Mouse (Mus musculus) liver, embryonic 11.5 days (tissue): ENCODE results near the gene Mthfsd. TPM values are rescaled to one million over a fixed set of nuclear protein-coding genes. Genes with fewer than 3 reads are reported as not detected.

Source experiments
- ATAC-seq: fragments of 200-750 bp; cut with Nextera tagmentation; replicated peaks from 2 replicates; pipeline ENCODE4 v1.8.0; 2017; ENCODE audit warnings: moderate number of reproducible peaks, mild to moderate bottlenecking, moderate TSS enrichment, moderate library complexity; ENCODE audit not compliant: low FRiP score
- DNase-seq: peaks from one replicate; pipeline ENCODE4 v3.0.0-alpha.2; 2017; ENCODE audit warnings: low spot score
- H3K27ac ChIP-seq: fragments of 300-500 bp; sonication (generic); 2 replicates; pipeline ENCODE4 v1.5.1; 2014; ENCODE audit warnings: mild to moderate bottlenecking, low read depth, low read length, control low read depth
- H3K27me3 ChIP-seq: fragments of 300-500 bp; sonication (generic); replicated peaks from 2 replicates; pipeline ENCODE4 v1.6.1; 2014; ENCODE audit warnings: low read length, mixed read lengths; ENCODE audit not compliant: control insufficient read depth, insufficient read depth
- H3K36me3 ChIP-seq: fragments of 300-500 bp; sonication (generic); 2 replicates; pipeline ENCODE4 v1.6.1; 2014; ENCODE audit warnings: mild to moderate bottlenecking, low read length, moderate library complexity, mixed read lengths; ENCODE audit not compliant: control insufficient read depth, insufficient read depth
- H3K4me1 ChIP-seq: fragments of 300-500 bp; sonication (generic); replicated peaks from 2 replicates; pipeline ENCODE4 v1.6.1; 2014; ENCODE audit warnings: low read length, mixed read lengths; ENCODE audit not compliant: control insufficient read depth, insufficient read depth
- H3K4me2 ChIP-seq: fragments of 300-500 bp; sonication (generic); 2 replicates; pipeline ENCODE4 v1.6.1; 2014; ENCODE audit warnings: mild to moderate bottlenecking, control low read depth, moderate library complexity
- H3K4me3 ChIP-seq: fragments of 300-500 bp; sonication (generic); 2 replicates; pipeline ENCODE4 v1.5.1; 2014; ENCODE audit warnings: low read depth, low read length, control low read depth
- H3K9ac ChIP-seq: fragments of 300-500 bp; sonication (generic); 2 replicates; pipeline ENCODE4 v1.6.1; 2014; ENCODE audit warnings: low read depth, low read length, control low read depth
- H3K9me3 ChIP-seq: fragments of 300-500 bp; sonication (generic); 2 replicates; pipeline ENCODE4 v1.6.1; 2016; ENCODE audit warnings: low read length, inconsistent platforms, mixed read lengths; ENCODE audit not compliant: control insufficient read depth
- WGBS: fragments of 180-500 bp; shearing (Covaris S2); extraction: QIAGEN DNeasy Blood & Tissue Kit; methylation state at CpG from one replicate; pipeline ENCODE4 v1.1.7; 2014; 5-methylcytosine and 5-hydroxymethylcytosine counted together
- polyA plus RNA-seq: library from polyadenylated mRNA; unstranded; fragments of >200 nt; fragmentation: Nextera tagmentation; extraction: Ambion mirVana; gene quantifications from 2 replicates; pipeline ENCODE4 v1.2.1, GENCODE M21; 2014

Mthfsd gene
- polyA plus RNA-seq, 1 experiment from 2014 or later: 48.1 TPM

DNA sequence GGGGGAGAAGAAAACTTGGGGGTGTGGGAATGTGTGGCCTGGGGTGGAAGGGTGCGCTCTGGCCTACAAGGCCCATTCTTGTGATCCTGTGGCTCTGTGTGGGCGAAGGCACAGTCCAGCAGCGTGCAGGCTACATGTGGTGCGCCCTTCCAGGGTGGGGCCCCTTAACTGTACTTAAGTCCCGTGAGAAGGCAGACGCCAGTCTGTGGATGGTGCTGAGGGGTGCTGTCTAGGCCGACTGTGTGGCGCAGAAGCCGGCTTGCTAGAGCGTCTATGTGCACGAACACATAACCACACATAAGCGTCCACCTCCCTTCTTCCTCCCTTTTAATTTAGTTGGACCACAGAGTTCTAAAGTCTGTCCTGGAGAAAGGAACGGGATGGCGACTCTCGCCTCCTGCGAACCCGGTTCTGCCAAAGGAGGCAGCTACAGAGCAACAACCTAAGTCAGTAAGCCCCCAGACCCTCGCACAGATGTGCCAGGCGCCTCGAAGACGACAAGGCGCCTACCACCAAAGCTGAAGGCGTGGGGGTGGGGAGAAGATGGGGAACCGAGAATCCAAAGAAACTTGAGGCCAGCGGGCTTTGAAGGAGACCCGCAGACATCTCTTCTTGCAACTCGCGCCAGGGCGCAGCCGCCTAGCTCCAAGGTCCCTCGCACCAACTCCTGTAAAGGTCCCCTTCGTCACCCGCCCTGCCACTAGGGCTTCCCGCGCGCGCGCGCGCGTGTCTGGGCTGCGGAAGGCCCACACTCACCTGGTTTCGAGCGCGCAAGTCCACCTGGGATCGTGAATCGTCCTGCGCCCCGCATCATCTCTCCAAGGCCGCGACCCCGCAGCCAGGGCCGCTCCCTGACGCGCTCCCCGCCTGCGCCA, 25.7 kb downstream of the Mthfsd start:
- peaks cover 99% of the 10 kb centered on the region for H3K27me3 ChIP-seq
- DNase-seq (no peak), ATAC-seq (no peak)
- 2% methylated on average over 57 of the region's 57 CpGs for WGBS
- H3K4me3 ChIP-seq: peak overlapping the region; percentile 57
- no peaks in the 10 kb centered on the region for H3K9me3 ChIP-seq
- H3K36me3 ChIP-seq: no peaks in the 10 kb centered on the region
- peak overlapping the region; percentile 49 for H3K9ac ChIP-seq
- H3K4me1 ChIP-seq: peaks cover 2% of the 10 kb centered on the region; the same call in 1 of the 2 replicates
- H3K27ac ChIP-seq: peak overlapping the region; percentile 82
- H3K4me2 ChIP-seq: peak overlapping the region; percentile 65

GRCm38 (mm10) chr8:121081398-121081797, 26.8 kb downstream of the Mthfsd start:
- peak overlapping the region; percentile 65 for H3K4me2 ChIP-seq
- H3K9me3 ChIP-seq: no peaks in the 10 kb centered on the region
- peaks cover 99% of the 10 kb centered on the region for H3K27me3 ChIP-seq
- peak overlapping the region; percentile 57; the same call in 1 of the 2 replicates for H3K4me3 ChIP-seq
- WGBS: 8% methylated on average over 7 of the region's 7 CpGs
- no peak for ATAC-seq
- H3K27ac ChIP-seq: no peak overlapping the region
- H3K4me1 ChIP-seq: peaks cover 2% of the 10 kb centered on the region; the same call in 1 of the 2 replicates
- no peak for DNase-seq
- no peaks in the 10 kb centered on the region for H3K36me3 ChIP-seq
- peak overlapping the region; percentile 56 for H3K9ac ChIP-seq

- Histone ChIP-seq H3K9ac (peak overlapping the region; percentile 28; the same call in 1 of the 2 replicates), H3K27ac (0 out of 2 replicates have a peak overlapping the region, but pooled peaks have one; percentile 43), H3K4me3 (peak overlapping the region; percentile 57), H3K4me1 (peaks cover 2% of the 10 kb centered on the region; the same call in 1 of the 2 replicates), H3K9me3 (no peaks in the 10 kb centered on the region), H3K4me2 (peak overlapping the region; percentile 65), H3K27me3 (peaks cover 99% of the 10 kb centered on the region), H3K36me3 (no peaks in the 10 kb centered on the region)
- 1% methylated on average over 49 of the region's 49 CpGs for WGBS
- ATAC-seq (no peak), DNase-seq (no peak)
These were observed 27.7 kb downstream of the Mthfsd start for GRCm38 (mm10) chr8:121080361-121081090.

- peak overlapping the region; percentile 65; the same call in 1 of the 2 replicates for H3K4me2 ChIP-seq
- no peaks in the 10 kb centered on the region for H3K36me3 ChIP-seq
- peaks cover 99% of the 10 kb centered on the region for H3K27me3 ChIP-seq
- no peak overlapping the region for H3K9ac ChIP-seq
- no peak overlapping the region for H3K27ac ChIP-seq
- WGBS: 12% methylated on average over 12 of the region's 12 CpGs
- no peaks in the 10 kb centered on the region for H3K9me3 ChIP-seq
- H3K4me3 ChIP-seq: no peak overlapping the region
- peaks cover 2% of the 10 kb centered on the region; the same call in 1 of the 2 replicates for H3K4me1 ChIP-seq
- DNase-seq: no peak
- no peak for ATAC-seq
These were observed 28.2 kb downstream of the Mthfsd start for GRCm38 (mm10) chr8:121079944-121080343.

GRCm38 (mm10) chr8:121079201-121079600, 29.0 kb downstream of the Mthfsd start:
- no peak for ATAC-seq
- Histone ChIP-seq H3K9me3 (no peaks in the 10 kb centered on the region), H3K27ac (no peak overlapping the region), H3K27me3 (peaks cover 99% of the 10 kb centered on the region), H3K36me3 (no peaks in the 10 kb centered on the region), H3K4me2 (peak overlapping the region; percentile 29; the same call in 1 of the 2 replicates), H3K9ac (0 out of 2 replicates have a peak overlapping the region, but pooled peaks have one; percentile 8), H3K4me1 (peaks cover 2% of the 10 kb centered on the region; the same call in 1 of the 2 replicates), H3K4me3 (no peak overlapping the region)
- 11% methylated on average over 7 of the region's 7 CpGs for WGBS
- no peak for DNase-seq

DNA sequence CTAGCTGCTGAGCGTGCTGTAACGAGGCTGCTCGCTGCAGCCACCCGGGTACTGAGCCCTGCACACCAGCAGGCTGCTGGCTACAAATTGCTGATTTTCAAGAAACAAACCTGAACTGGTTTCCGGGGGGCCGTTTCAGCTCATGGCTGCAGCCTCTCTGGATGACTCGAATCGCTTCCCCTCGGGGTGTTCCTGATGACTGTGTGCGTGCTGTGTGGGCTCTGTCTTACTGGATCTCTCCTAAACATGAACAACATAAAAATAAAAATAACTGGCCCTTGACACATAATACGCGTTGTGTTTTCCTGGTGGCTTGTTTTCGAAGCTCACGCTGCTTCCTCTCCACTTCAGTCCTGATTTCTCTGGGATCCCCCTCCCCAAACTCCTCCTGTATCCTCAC, 29.5 kb downstream of the Mthfsd start:
- H3K9ac ChIP-seq: no peak overlapping the region
- no peak for DNase-seq
- 18% methylated on average over 14 of the region's 14 CpGs for WGBS

GRCm38 (mm10) chr8:121076555-121076954, 31.6 kb downstream of the Mthfsd start:
- WGBS: 28% methylated on average over 7 of the region's 7 CpGs
- H3K9me3 ChIP-seq: no peaks in the 10 kb centered on the region
- no peaks in the 10 kb centered on the region for H3K36me3 ChIP-seq
- no peak overlapping the region for H3K4me2 ChIP-seq
- no peak overlapping the region for H3K27ac ChIP-seq
- peaks cover 6% of the 10 kb centered on the region; the same call in 1 of the 2 replicates for H3K4me1 ChIP-seq
- no peak for ATAC-seq
- peaks cover 98% of the 10 kb centered on the region for H3K27me3 ChIP-seq
- DNase-seq: no peak
- no peak overlapping the region for H3K9ac ChIP-seq
- no peak overlapping the region for H3K4me3 ChIP-seq

More for the DNA sequence above, 29.5 kb downstream of the Mthfsd start:
- Histone ChIP-seq H3K4me2 (no peak overlapping the region; the same call in 1 of the 2 replicates), H3K4me1 (peaks cover 2% of the 10 kb centered on the region), H3K4me3 (no peak overlapping the region), H3K27me3 (peaks cover 99% of the 10 kb centered on the region), H3K27ac (no peak overlapping the region), H3K36me3 (no peaks in the 10 kb centered on the region), H3K9me3 (no peaks in the 10 kb centered on the region)
- no peak for ATAC-seq

DNA sequence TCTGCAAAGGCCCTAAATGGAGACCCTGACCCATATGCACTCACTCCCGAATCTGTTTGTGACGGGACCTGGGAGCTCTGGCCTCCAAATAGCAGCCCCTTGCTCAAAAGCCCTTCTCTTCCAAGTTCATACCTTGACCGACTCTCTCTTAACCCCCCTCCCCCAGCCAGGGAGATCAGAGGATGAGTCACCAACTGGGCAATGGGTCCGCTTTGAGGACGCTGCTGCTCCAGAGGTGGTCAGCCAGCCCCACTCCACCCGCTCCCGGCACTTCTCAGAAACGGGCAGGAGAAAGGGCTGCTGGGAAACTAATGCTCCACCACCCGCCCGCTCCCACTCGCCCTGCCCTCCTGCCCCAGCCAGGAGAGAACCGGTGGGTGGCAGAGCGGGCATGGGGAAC, 32.3 kb downstream of the Mthfsd start:
- ATAC-seq (no peak), DNase-seq (peak; percentile 32)
- H3K27me3 ChIP-seq: peaks cover 98% of the 10 kb centered on the region
- H3K4me3 ChIP-seq: no peak overlapping the region
- WGBS: 6% methylated on average over 13 of the region's 13 CpGs
- H3K27ac ChIP-seq: no peak overlapping the region
- no peaks in the 10 kb centered on the region for H3K36me3 ChIP-seq
- no peak overlapping the region for H3K4me2 ChIP-seq
- no peaks in the 10 kb centered on the region for H3K9me3 ChIP-seq
- peaks cover 8% of the 10 kb centered on the region; the same call in 1 of the 2 replicates for H3K4me1 ChIP-seq
- H3K9ac ChIP-seq: no peak overlapping the region
